Mouse (Mus musculus): ENCODE results near the gene Shkbp1.
A peak's percentile ranks its signal among the peaks of the same experiment; 100 is the strongest.

Gene Shkbp1

GRCm38 (mm10) chr7:27332353-27333199 lies 23.2 kb downstream of the Shkbp1 start:
- peak; percentile 71 for DNase-seq

GRCm38 (mm10) chr7:27331854-27332253 lies 24.0 kb downstream of the Shkbp1 start:
- no peak for DNase-seq

- no peak for DNase-seq
These were observed 24.3 kb downstream of the Shkbp1 start for GRCm38 (mm10) chr7:27331541-27331851.

GRCm38 (mm10) chr7:27330709-27331540 lies 24.9 kb downstream of the Shkbp1 start:
- DNase-seq: peak; percentile 59

GRCm38 (mm10) chr7:27329981-27330380 lies 25.8 kb downstream of the Shkbp1 start:
- DNase-seq: no peak

DNA sequence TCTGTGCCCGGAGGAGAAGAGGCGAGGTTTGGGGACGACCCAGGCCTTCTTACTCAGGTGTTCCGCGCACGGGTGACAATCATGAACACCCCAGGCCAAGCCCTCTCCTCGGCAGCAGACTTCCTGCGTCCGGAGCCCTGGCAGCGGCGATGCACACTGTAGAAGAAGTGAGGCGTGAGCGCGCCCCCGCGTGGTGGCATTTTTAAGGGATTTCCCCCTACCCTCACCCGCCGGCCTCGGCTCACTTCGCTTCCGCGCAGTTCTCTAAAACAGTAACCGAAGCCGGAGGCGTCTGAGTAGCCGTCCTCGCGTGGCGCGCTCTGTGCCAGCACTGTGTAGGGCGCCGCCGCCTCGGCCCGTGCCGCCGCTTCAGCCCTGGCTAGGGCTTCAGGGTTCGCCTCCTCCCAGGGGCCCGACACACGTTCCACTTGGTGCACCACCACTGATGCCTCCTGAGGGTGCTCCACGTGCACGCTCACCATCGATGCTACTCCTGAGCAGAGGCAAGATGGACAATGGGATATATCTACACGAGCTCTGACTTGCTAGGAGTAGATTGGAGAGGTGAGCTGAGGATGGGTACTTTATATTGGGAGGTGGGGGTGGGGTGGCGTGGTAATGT lies 26.4 kb downstream of the Shkbp1 start:
- peak; percentile 67 for DNase-seq

- peak; percentile 56 for DNase-seq
These were observed 27.2 kb downstream of the Shkbp1 start for GRCm38 (mm10) chr7:27328648-27329047.

DNA sequence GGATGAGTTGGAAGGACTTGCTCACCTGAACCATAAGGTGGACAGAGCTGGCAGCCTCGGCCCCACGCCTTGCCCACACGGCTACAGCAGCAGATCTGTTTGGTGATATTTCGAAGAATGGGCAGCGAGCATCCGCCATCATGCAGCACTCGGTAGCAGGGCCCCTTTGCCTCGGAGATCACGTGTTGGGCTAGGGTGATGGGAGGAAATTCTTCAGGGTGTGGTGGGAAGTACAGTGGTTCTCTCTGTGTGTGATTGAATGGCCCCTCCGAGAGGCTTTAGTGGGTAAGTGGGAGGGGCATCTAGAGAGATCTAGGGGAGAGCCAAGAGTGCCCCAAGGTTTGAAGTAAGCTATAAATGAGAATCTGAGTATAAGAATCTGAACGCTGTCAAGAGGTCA lies 27.7 kb downstream of the Shkbp1 start:
- DNase-seq: no peak

DNA sequence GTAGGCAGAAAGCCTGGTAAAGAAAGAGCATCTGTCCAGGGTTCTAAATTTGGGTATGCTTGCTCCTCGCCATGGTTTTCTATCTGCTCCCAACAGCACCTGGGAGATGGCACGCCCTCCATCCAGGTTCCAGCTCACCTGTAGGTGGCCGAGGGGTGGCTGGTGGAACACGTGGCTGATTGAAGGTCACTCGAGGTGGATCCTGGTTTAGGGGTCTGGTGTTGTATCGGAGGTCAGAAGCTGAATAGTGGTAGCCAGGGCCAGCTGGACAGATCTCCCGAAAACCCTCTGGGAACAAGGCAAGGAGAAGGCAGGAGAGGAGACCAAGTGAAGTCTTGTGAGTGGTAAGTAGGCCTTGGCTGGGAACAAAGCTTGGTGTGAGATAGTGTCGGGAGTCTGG lies 28.3 kb downstream of the Shkbp1 start:
- no peak for DNase-seq

DNA sequence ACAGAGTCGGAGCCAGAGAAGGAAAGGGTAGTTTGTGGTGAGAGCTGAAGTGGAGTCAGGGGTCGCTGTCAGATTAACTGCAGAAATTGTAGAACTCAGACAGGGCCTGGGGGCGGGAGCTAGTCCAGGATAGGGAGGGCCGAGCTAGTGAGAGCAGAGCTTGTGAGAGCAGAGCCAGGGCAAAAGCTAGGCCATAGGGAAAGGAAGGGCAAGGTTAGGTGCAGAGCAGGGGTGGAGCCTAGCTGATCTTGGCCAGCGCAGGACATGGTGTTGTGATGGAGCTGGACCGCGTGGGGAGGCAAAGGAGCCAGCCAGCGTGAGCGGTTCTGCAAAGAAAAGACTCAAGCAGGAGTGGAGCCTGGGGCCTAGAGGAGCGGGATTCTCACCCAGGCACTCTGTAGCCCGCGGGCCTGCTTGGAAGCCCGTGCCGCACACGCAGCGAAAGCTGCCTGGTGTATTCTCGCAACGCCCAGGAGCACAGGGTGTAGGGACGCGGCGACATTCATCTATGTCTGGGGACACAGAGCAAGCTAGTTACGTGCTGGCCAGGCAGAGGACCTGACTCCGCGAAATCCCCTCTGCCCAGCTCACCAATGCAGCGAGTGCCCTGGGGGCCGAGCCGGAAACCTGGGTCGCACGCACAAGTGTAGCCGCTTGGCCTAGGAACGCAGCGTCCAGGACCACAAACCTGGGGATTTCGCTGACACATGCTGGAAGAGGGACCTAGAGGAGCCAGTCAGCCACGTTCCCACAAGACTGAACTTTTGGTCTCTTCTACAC lies 29.5 kb downstream of the Shkbp1 start:
- DNase-seq: peak; percentile 75

- peak; percentile 66 for DNase-seq
These were observed 30.1 kb downstream of the Shkbp1 start for GRCm38 (mm10) chr7:27325697-27326096.

GRCm38 (mm10) chr7:27324928-27325327 lies 30.9 kb downstream of the Shkbp1 start:
- DNase-seq: no peak

- DNase-seq: no peak
These were observed 31.7 kb downstream of the Shkbp1 start for GRCm38 (mm10) chr7:27324161-27324560.

DNA sequence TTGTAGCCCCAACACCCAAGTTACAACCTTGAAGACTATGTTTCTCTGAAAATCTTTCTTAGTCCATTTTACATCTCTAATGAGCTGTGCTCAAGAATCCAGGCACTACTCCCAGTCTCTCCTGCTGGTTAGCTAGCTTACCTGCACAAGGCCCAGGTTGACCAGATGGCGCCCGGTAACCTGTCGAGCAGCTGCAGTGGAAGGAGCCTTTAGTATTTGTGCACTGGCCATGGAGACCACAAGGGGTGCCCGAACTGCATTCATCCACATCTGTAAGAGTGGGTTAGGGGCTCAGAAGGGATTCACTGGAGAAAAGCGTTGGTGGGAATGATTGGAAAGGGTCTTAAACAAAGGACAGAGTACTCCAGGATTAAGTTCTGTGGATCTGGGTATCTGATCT lies 32.8 kb downstream of the Shkbp1 start:
- no peak for DNase-seq

DNA sequence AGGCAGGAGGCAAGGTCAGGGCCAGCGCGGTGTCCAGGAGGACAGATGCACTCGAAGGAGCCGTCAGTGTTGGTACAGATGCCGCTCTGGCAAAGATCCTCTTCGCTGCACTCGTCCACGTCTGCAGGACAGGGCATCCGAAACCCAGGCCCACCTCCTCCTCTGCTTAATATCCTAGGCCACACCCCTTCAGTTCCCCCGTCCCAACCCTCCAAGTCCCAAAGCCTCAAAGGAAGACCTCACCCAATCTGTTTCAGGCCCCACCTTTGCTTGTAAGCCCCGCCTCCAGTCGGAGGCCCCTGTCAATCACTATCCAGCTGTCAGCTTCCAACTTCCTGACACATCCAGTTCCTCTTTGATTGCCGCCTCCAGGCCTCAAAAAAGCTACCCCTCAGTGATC lies 33.5 kb downstream of the Shkbp1 start:
- no peak for DNase-seq

- DNase-seq: no peak
These were observed 36.4 kb downstream of the Shkbp1 start for GRCm38 (mm10) chr7:27319411-27319810.

DNA sequence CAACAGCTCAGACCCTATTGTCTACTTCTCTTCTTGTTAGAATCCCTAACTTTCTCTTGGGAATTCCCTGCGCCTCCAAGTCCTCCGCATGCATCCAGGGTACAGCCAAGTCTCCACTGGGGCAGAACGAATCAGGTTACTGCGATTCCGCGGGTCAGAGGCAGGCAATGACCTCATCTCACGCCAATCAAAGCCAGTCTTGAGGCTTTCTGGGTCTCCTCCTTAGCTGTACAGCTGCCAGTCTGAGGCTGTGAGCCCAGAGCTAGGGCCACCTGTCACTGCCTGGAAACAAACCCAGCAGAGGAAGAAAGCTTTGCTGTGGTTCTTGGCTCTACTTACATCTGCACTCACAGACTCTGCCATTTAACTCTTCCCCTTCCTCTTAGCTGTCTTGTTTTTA lies 39.9 kb downstream of the Shkbp1 start:
- DNase-seq: no peak

GRCm38 (mm10) chr7:27314393-27314792 lies 41.4 kb downstream of the Shkbp1 start:
- no peak for DNase-seq

- no peak for DNase-seq
These were observed 44.1 kb downstream of the Shkbp1 start for GRCm38 (mm10) chr7:27311651-27312284.

- DNase-seq: no peak
These were observed 44.8 kb downstream of the Shkbp1 start for GRCm38 (mm10) chr7:27310996-27311535.

GRCm38 (mm10) chr7:27310306-27310705 lies 45.5 kb downstream of the Shkbp1 start:
- DNase-seq: peak; percentile 48

DNA sequence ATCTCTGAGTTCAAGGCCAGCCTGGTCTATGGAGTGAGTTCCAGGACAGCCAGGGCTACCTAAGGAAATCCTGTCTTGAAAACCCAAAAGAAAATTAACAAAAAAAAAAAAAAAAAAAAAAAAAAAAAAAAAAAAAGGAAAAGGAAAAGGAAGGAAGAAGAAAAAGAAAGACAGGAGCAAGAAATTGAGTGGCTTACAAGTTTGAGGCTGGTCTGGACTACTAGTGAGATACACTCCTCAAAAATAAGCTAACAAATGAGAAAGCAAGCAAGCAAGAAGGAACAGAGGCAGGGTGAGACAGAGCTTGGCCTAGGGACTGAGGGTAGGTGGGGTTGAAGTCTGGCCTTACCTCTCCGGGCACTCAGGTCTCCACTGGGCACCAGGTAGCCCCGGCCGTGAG lies 46.0 kb downstream of the Shkbp1 start:
- no peak for DNase-seq

Data from cerebellum, adult 11-12 months (tissue).